8 mouse cellular contexts compared by ENCODE assay signal in the genomic region with DNA sequence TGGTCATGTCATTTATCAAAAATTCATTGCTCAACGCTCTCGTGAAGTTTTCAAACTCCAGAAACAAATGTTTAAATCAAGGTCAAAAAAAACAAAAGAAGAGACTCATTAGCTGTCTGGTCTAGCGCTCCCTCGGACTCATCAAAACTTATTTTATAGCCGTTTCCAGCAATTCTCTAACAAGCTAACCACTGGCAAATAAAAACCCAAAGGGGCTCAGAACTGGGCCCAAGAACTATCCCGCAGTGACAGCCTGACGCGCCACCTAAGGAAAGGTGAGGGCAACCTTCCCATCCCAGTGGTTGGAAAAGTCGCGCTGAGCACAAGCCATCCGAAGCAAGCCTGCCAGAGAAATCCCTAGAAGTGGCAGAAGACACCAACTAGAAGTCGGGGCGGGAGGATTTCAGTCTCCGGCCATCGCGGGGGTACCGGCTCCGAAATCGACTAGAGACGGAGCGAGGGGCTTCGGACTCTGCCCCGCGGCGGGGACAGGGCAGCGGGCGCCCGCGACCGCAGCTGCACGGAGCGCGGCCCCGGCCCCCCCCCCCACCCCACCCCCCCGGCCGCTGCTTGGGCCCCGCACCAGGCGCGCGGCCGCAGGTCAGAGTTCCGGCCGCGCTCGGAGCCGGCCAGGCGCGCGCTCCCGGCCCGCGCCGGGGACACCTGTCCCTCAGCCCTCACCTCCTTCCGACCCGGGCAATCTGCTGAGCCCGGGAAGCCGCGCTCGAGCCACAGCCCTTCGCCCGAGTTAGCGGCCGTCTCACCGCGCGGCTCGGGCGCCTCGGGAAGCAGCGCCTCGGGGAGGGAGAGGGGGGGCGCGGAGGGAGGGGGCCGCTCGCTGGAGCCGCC. TPM values are rescaled to one million over a fixed set of nuclear protein-coding genes. Genes with fewer than 3 reads are reported as not detected.
DNase-seq lines count a peak whose midpoint lies in the region; ATAC-seq and TF ChIP-seq lines count a peak whose summit lies in the region.

No protein-coding gene starts in this region.

- no peak for TF ChIP-seq CTCF in G1E (IDR thresholded peaks at IDR 0.05; ENCODE audit: low read depth, low read length)
- TF ChIP-seq CTCF in intestine, postnatal 0 days (IDR thresholded peaks at IDR 0.05; ENCODE audit: low read depth) = 0 out of 2 replicates have a peak, but pooled peaks have one; percentile 8

- H3K27me3 ChIP-seq in G1E (ENCODE audit: insufficient read depth, low read length) = no peaks in the 10 kb centered on the region
- H3K27me3 ChIP-seq in intestine, postnatal 0 days (replicated peaks; ENCODE audit: control insufficient read depth, insufficient read depth, low read length) = no peaks in the 10 kb centered on the region
- H3K27me3 ChIP-seq in liver, embryonic 12.5 days (replicated peaks) = no peaks in the 10 kb centered on the region
- H3K27me3 ChIP-seq in neural tube, embryonic 12.5 days (replicated peaks) = no peaks in the 10 kb centered on the region

- no peaks in the 10 kb centered on the region for H3K9me3 ChIP-seq in G1E (replicated peaks)
- no peaks in the 10 kb centered on the region for H3K9me3 ChIP-seq in intestine, postnatal 0 days (ENCODE audit: control insufficient read depth)
- no peaks in the 10 kb centered on the region for H3K9me3 ChIP-seq in liver, embryonic 12.5 days (replicated peaks)
- no peaks in the 10 kb centered on the region for H3K9me3 ChIP-seq in neural tube, embryonic 12.5 days

- H3K27ac ChIP-seq in intestine, postnatal 0 days (ENCODE audit: low read depth, low read length) = peak overlapping the region; percentile 97
- H3K27ac ChIP-seq in liver, embryonic 12.5 days = peak overlapping the region; percentile 93
- H3K27ac ChIP-seq in neural tube, embryonic 12.5 days = peak overlapping the region; percentile 57; the same call in 1 of the 2 replicates

- peak overlapping the region; percentile 95 for H3K9ac ChIP-seq in intestine, postnatal 0 days (ENCODE audit: low read depth, low read length)
- peak overlapping the region; percentile 99 for H3K9ac ChIP-seq in liver, embryonic 12.5 days
- H3K9ac ChIP-seq in neural tube, embryonic 12.5 days = peak overlapping the region; percentile 87

- DNase-seq in 3134 (ENCODE audit: extremely low read depth, insufficient read length, low spot score) (peak; percentile 73), G1E (ENCODE audit: low spot score) (peak; percentile 45)
- DNase-seq in gastrocnemius, postnatal 36 days = peak; percentile 28 to 45
- DNase-seq in thymus, postnatal 14 days = peak; percentile 51

- intact Hi-C loops in gastrocnemius, postnatal 36 days (cut with DNase I) = no loop called here

- no peak for ATAC-seq in G1E (ENCODE audit: extremely low read depth, insufficient number of reproducible peaks, low FRiP score, poor library complexity, severe bottlenecking)
- peak; percentile 1; the same call in 1 of the 2 replicates for ATAC-seq in common myeloid progenitor, adult 5-6 weeks (replicated peaks; ENCODE audit: low read depth, poor library complexity, severe bottlenecking)
- peak; percentile 68 for ATAC-seq in intestine, postnatal 0 days
- peak; percentile 81 for ATAC-seq in liver, embryonic 12.5 days
- peak; percentile 87 for ATAC-seq in neural tube, embryonic 12.5 days (ENCODE audit: low FRiP score, low read depth)

- 1% methylated on average over 42 of the region's 76 CpGs for WGBS in intestine, postnatal 0 days
- 1% methylated on average over 27 of the region's 76 CpGs for WGBS in liver, embryonic 12.5 days (ENCODE audit: insufficient replicate concordance)
- under 1% methylated on average over 47 of the region's 76 CpGs for WGBS in neural tube, embryonic 12.5 days

- H3K4me2 ChIP-seq in intestine, postnatal 0 days (replicated peaks; ENCODE audit: low read depth) = peak overlapping the region; percentile 61
- peak overlapping the region; percentile 78 for H3K4me2 ChIP-seq in liver, embryonic 12.5 days
- H3K4me2 ChIP-seq in neural tube, embryonic 12.5 days (replicated peaks) = peak overlapping the region; percentile 72

- H3K36me3 ChIP-seq in G1E (replicated peaks) = peaks cover 20% of the 10 kb centered on the region
- H3K36me3 ChIP-seq in intestine, postnatal 0 days (ENCODE audit: control insufficient read depth, insufficient read depth) = no peaks in the 10 kb centered on the region
- peaks cover 19% of the 10 kb centered on the region for H3K36me3 ChIP-seq in liver, embryonic 12.5 days
- no peaks in the 10 kb centered on the region for H3K36me3 ChIP-seq in neural tube, embryonic 12.5 days

- peaks cover 26% of the 10 kb centered on the region for H3K4me1 ChIP-seq in G1E (ENCODE audit: insufficient read depth, low read depth, low read length)
- 0 out of 2 replicates have a peak, but pooled peaks cover 3% of the 10 kb centered on the region for H3K4me1 ChIP-seq in intestine, postnatal 0 days (replicated peaks; ENCODE audit: control insufficient read depth, insufficient read depth, low read length)
- peaks cover 41% of the 10 kb centered on the region for H3K4me1 ChIP-seq in liver, embryonic 12.5 days
- H3K4me1 ChIP-seq in neural tube, embryonic 12.5 days = peaks cover 16% of the 10 kb centered on the region

- H3K4me3 ChIP-seq in G1E (ENCODE audit: low read depth, low read length) = peak overlapping the region; percentile 81
- peak overlapping the region; percentile 89 for H3K4me3 ChIP-seq in intestine, postnatal 0 days (ENCODE audit: low read depth, low read length)
- H3K4me3 ChIP-seq in liver, embryonic 12.5 days = peak overlapping the region; percentile 96
- peak overlapping the region; percentile 87 for H3K4me3 ChIP-seq in neural tube, embryonic 12.5 days

RNA-seq across cellular contexts. Expression of gene Adipor2, which starts 29.5 kb away (rescaled TPM):
- total RNA-seq in G1E (2014; fragmentation: Nextera tagmentation) = 91.1 and 97.8 TPM in 2 replicates
- 128 and 129 TPM in 2 replicates for total RNA-seq in G1E (2017)
- 28.2 and 28.5 TPM in 2 replicates for polyA plus RNA-seq in G1E (2012)
- 93.7 and 111 TPM in 2 replicates for total RNA-seq in common myeloid progenitor, adult 5-6 weeks (2017)
- 10 to 100 TPM; 73.0 to 80.6 TPM for total RNA-seq in gastrocnemius, postnatal 36 days (2021)
- 106 and 124 TPM in 2 replicates for polyA plus RNA-seq in intestine, postnatal 0 days (2015; fragmentation: Nextera tagmentation; extraction: Ambion mirVana)
- polyA plus RNA-seq in liver, embryonic 12.5 days (2016; fragmentation: Nextera tagmentation; extraction: Ambion mirVana) = 30.2 TPM in 2 replicates
- polyA plus RNA-seq in neural tube, embryonic 12.5 days (2016; fragmentation: Nextera tagmentation; extraction: Ambion mirVana) = 31.0 and 31.7 TPM in 2 replicates

RNA-seq across cellular contexts. Expression of gene Lrtm2, which starts 57.5 kb away (rescaled TPM):
- not detected in 2 replicates for total RNA-seq in G1E (2014; fragmentation: Nextera tagmentation)
- total RNA-seq in G1E (2017) = 0.11 TPM in 1 of 2 replicates, not detected in the other
- polyA plus RNA-seq in G1E (2012) = not detected in 2 replicates
- 0.24 TPM in 1 of 2 replicates, not detected in the other for total RNA-seq in common myeloid progenitor, adult 5-6 weeks (2017)
- total RNA-seq in gastrocnemius, postnatal 36 days (2021) = under 1 TPM; 0.31 to 0.47 TPM
- polyA plus RNA-seq in intestine, postnatal 0 days (2015; fragmentation: Nextera tagmentation; extraction: Ambion mirVana) = 0.04 TPM in 2 replicates
- polyA plus RNA-seq in liver, embryonic 12.5 days (2016; fragmentation: Nextera tagmentation; extraction: Ambion mirVana) = not detected in 2 replicates
- polyA plus RNA-seq in neural tube, embryonic 12.5 days (2016; fragmentation: Nextera tagmentation; extraction: Ambion mirVana) = 0.78 and 1.1 TPM in 2 replicates
